Mouse (Mus musculus): Measurements from ENCODE around the gene Bach2. TPM values are rescaled to one million over a fixed set of nuclear protein-coding genes. Genes with fewer than 3 reads are reported as not detected.

The Bach2 gene
- polyA plus RNA-seq, 1 experiment from 2014 or later = 21.9 TPM

- no peaks in the 10 kb centered on the region for H3K27me3 ChIP-seq (replicated peaks; ENCODE audit: control insufficient read depth, insufficient read depth, low read length)
- no peak overlapping the region for H3K4me3 ChIP-seq (ENCODE audit: low read depth, low read length)
- ATAC-seq = no peak
- no peaks in the 10 kb centered on the region for H3K9me3 ChIP-seq (replicated peaks; ENCODE audit: control insufficient read depth, low read length)
- no peak overlapping the region for H3K4me2 ChIP-seq (ENCODE audit: low read length)
- DNase-seq (ENCODE audit: low spot score) = no peak
- no peak overlapping the region for H3K27ac ChIP-seq (ENCODE audit: low read depth, low read length)
- no peak overlapping the region for H3K9ac ChIP-seq (ENCODE audit: low read length)
- peaks cover 4% of the 10 kb centered on the region; the same call in 1 of the 2 replicates for H3K4me1 ChIP-seq (ENCODE audit: control insufficient read depth, insufficient read depth, low read length)
- WGBS = 73% methylated on average over 7 of the region's 7 CpGs
- H3K36me3 ChIP-seq (ENCODE audit: control insufficient read depth, insufficient read depth, low read length) = no peaks in the 10 kb centered on the region
These were observed 103.7 kb downstream of the Bach2 start for GRCm38 (mm10) chr4:32342269-32342668.

DNA sequence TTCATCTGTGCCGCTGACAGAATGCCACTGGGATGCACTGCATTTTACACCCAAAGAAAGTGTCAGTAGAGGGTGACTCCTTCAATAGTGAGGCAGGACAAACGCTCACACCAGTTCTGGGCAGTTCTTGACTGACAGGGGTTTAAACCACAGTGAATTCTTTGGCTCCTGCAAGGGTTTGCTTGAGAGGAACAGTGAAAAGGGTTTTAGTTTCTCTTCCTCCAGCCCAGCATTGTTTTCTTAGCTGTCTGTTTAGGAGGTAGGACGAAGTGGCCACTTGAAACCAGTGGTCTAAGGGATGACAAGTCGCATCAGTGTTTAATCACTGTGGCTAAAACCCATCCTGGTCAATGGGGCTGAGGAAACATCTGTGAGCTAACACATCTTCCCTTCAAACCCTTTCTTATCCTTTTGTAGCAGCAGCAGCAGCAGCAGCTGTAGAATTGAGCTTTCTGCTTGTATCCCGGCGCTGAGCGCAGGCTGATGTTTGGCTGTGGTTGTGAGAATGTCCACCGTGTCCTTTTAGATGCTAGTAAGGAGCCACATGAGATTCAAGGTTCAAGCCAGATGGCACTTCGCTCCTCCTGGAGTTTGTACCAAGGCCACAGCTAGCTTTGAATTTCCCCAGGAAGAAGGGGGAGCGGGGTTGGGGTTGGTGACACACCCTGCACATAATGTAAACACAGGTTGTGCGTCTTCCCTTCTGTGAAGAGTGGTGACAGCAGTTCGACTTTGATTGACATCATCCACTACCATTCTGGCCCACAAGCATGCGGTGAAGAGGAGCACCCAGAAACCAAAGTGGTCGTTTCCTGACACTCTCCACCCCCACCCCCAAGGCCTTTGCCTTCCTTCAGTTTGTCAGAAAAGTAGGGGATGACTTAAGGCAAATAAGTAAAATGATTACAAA is 104.9 kb downstream of the Bach2 start:
- DNase-seq (ENCODE audit: low spot score) (no peak), ATAC-seq (no peak)
- Histone ChIP-seq H3K4me1 (ENCODE audit: control insufficient read depth, insufficient read depth, low read length) (no peaks in the 10 kb centered on the region; the same call in 1 of the 2 replicates), H3K4me3 (ENCODE audit: low read depth, low read length) (no peak overlapping the region), H3K36me3 (ENCODE audit: control insufficient read depth, insufficient read depth, low read length) (no peaks in the 10 kb centered on the region), H3K9me3 (replicated peaks; ENCODE audit: control insufficient read depth, low read length) (no peaks in the 10 kb centered on the region), H3K4me2 (ENCODE audit: low read length) (no peak overlapping the region), H3K9ac (ENCODE audit: low read length) (no peak overlapping the region), H3K27ac (ENCODE audit: low read depth, low read length) (no peak overlapping the region), H3K27me3 (replicated peaks; ENCODE audit: control insufficient read depth, insufficient read depth, low read length) (no peaks in the 10 kb centered on the region)
- 63% methylated on average over 14 of the region's 14 CpGs for WGBS

DNA sequence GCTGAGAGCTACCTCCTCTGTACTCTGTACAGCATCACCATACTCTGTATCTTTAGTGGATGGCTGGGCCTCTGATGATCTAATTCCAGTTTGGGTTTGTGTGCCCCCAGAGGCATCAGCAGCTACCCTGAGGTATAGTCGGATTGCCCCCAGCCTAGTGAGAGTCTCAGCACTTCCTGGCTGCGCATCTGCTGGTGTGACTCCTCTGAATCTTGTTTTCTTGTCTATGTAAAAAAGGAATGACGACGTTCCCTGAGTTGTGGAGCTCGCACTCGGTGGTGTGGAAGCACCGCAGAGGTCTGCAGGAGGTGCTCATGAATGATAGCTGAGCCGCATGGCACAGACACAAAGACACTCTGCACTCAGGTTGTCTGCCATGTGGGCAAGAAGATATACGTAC is 105.7 kb downstream of the Bach2 start:
- H3K27me3 ChIP-seq (replicated peaks; ENCODE audit: control insufficient read depth, insufficient read depth, low read length) = no peaks in the 10 kb centered on the region
- WGBS = 79% methylated on average over 9 of the region's 9 CpGs
- ATAC-seq = no peak

DNA sequence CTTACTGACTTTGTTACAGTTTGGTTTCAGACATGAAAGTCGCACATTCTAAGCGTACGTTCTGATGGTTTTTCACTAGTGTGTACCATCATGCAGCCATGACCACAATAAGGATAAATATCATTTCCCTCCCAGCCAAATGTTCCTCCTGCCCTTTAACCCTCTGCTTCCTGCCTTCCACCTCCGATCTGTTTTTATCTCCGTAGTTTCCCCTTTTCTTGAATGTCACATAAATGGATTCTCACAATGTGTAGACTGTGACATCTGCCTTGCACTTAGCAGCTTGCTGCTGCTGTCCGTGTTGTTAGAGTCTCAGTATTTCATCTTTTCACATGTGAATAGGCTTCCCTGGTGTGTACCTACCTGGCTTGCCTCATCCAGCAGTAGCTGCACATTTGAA is 108.6 kb downstream of the Bach2 start:
- Histone ChIP-seq H3K36me3 (ENCODE audit: control insufficient read depth, insufficient read depth, low read length) (no peaks in the 10 kb centered on the region), H3K9me3 (replicated peaks; ENCODE audit: control insufficient read depth, low read length) (no peaks in the 10 kb centered on the region), H3K27me3 (replicated peaks; ENCODE audit: control insufficient read depth, insufficient read depth, low read length) (no peaks in the 10 kb centered on the region), H3K4me1 (ENCODE audit: control insufficient read depth, insufficient read depth, low read length) (peaks cover 11% of the 10 kb centered on the region), H3K9ac (ENCODE audit: low read length) (no peak overlapping the region), H3K4me3 (ENCODE audit: low read depth, low read length) (no peak overlapping the region), H3K27ac (ENCODE audit: low read depth, low read length) (no peak overlapping the region), H3K4me2 (ENCODE audit: low read length) (no peak overlapping the region)
- DNase-seq (ENCODE audit: low spot score) = no peak
- WGBS = 79% methylated on average over 6 of the region's 6 CpGs
- ATAC-seq = no peak

More for the DNA sequence above, 105.7 kb downstream of the Bach2 start:
- H3K4me1 ChIP-seq (ENCODE audit: control insufficient read depth, insufficient read depth, low read length) = no peaks in the 10 kb centered on the region; the same call in 1 of the 2 replicates
- DNase-seq (ENCODE audit: low spot score) = no peak
- H3K4me2 ChIP-seq (ENCODE audit: low read length) = no peak overlapping the region
- H3K9ac ChIP-seq (ENCODE audit: low read length) = no peak overlapping the region
- no peaks in the 10 kb centered on the region for H3K9me3 ChIP-seq (replicated peaks; ENCODE audit: control insufficient read depth, low read length)
- no peak overlapping the region for H3K4me3 ChIP-seq (ENCODE audit: low read depth, low read length)
- no peak overlapping the region; the same call in 1 of the 2 replicates for H3K27ac ChIP-seq (ENCODE audit: low read depth, low read length)
- no peaks in the 10 kb centered on the region for H3K36me3 ChIP-seq (ENCODE audit: control insufficient read depth, insufficient read depth, low read length)

- Histone ChIP-seq H3K9ac (ENCODE audit: low read length) (no peak overlapping the region), H3K9me3 (replicated peaks; ENCODE audit: control insufficient read depth, low read length) (no peaks in the 10 kb centered on the region), H3K27me3 (replicated peaks; ENCODE audit: control insufficient read depth, insufficient read depth, low read length) (no peaks in the 10 kb centered on the region), H3K4me2 (ENCODE audit: low read length) (no peak overlapping the region), H3K4me3 (ENCODE audit: low read depth, low read length) (no peak overlapping the region), H3K36me3 (ENCODE audit: control insufficient read depth, insufficient read depth, low read length) (no peaks in the 10 kb centered on the region), H3K27ac (ENCODE audit: low read depth, low read length) (no peak overlapping the region), H3K4me1 (ENCODE audit: control insufficient read depth, insufficient read depth, low read length) (peaks cover 16% of the 10 kb centered on the region)
- 95% methylated on average over 5 of the region's 5 CpGs for WGBS
- no peak for ATAC-seq
- no peak for DNase-seq (ENCODE audit: low spot score)
These were observed 109.1 kb downstream of the Bach2 start for GRCm38 (mm10) chr4:32347711-32348110.

GRCm38 (mm10) chr4:32349361-32349760 is 110.8 kb downstream of the Bach2 start:
- Histone ChIP-seq H3K4me2 (ENCODE audit: low read length) (no peak overlapping the region), H3K4me3 (ENCODE audit: low read depth, low read length) (no peak overlapping the region), H3K9ac (ENCODE audit: low read length) (no peak overlapping the region), H3K36me3 (ENCODE audit: control insufficient read depth, insufficient read depth, low read length) (no peaks in the 10 kb centered on the region), H3K4me1 (ENCODE audit: control insufficient read depth, insufficient read depth, low read length) (peaks cover 19% of the 10 kb centered on the region), H3K27ac (ENCODE audit: low read depth, low read length) (no peak overlapping the region), H3K27me3 (replicated peaks; ENCODE audit: control insufficient read depth, insufficient read depth, low read length) (no peaks in the 10 kb centered on the region), H3K9me3 (replicated peaks; ENCODE audit: control insufficient read depth, low read length) (no peaks in the 10 kb centered on the region)
- no peak for ATAC-seq
- DNase-seq (ENCODE audit: low spot score) = no peak
- WGBS = 93% methylated on average over 5 of the region's 5 CpGs

- no peaks in the 10 kb centered on the region for H3K27me3 ChIP-seq (replicated peaks; ENCODE audit: control insufficient read depth, insufficient read depth, low read length)
- peak; percentile 46 for DNase-seq (ENCODE audit: low spot score)
- no peak overlapping the region for H3K9ac ChIP-seq (ENCODE audit: low read length)
- H3K4me1 ChIP-seq (ENCODE audit: control insufficient read depth, insufficient read depth, low read length) = peaks cover 23% of the 10 kb centered on the region
- 1% methylated on average over 10 of the region's 10 CpGs for WGBS
- no peak overlapping the region for H3K4me2 ChIP-seq (ENCODE audit: low read length)
- H3K27ac ChIP-seq (ENCODE audit: low read depth, low read length) = no peak overlapping the region
- ATAC-seq = peak; percentile 65
- H3K9me3 ChIP-seq (replicated peaks; ENCODE audit: control insufficient read depth, low read length) = no peaks in the 10 kb centered on the region
- no peak overlapping the region for H3K4me3 ChIP-seq (ENCODE audit: low read depth, low read length)
- no peaks in the 10 kb centered on the region for H3K36me3 ChIP-seq (ENCODE audit: control insufficient read depth, insufficient read depth, low read length)
These were observed 112.6 kb downstream of the Bach2 start for GRCm38 (mm10) chr4:32351236-32351635.

DNA sequence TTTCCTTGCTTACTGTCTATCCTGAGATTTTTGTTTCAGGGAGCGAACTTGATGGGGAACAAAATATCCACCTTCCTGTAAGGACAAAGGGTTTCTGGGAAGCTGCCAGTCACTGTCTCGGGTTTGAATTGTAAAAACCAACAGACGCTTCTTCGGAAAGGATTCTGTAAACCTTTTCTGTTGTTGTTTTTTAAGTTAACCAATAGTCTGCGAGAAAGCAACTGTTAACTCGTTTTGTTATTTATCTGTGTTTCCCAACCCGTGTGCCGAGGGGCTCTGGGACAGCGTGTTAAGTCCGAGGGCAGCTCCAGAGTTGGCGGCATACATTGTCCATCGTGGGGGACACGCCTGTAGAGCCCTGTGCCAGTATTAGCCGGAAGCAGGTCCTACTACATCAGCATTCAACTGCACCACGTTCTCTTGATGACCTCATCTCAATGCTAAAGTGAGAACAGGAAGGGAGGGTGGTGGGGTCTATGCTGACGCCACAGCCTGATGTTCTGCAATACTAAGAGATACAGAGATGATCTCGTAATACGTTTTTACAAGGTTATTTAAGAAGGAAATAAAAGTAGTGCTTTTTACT is 113.2 kb downstream of the Bach2 start:
- WGBS = 49% methylated on average over 18 of the region's 18 CpGs
- Histone ChIP-seq H3K4me2 (ENCODE audit: low read length) (0 out of 2 replicates have a peak overlapping the region, but pooled peaks have one; percentile 20), H3K9me3 (replicated peaks; ENCODE audit: control insufficient read depth, low read length) (no peaks in the 10 kb centered on the region), H3K27ac (ENCODE audit: low read depth, low read length) (no peak overlapping the region), H3K9ac (ENCODE audit: low read length) (no peak overlapping the region), H3K4me1 (ENCODE audit: control insufficient read depth, insufficient read depth, low read length) (peaks cover 24% of the 10 kb centered on the region), H3K36me3 (ENCODE audit: control insufficient read depth, insufficient read depth, low read length) (no peaks in the 10 kb centered on the region), H3K27me3 (replicated peaks; ENCODE audit: control insufficient read depth, insufficient read depth, low read length) (no peaks in the 10 kb centered on the region), H3K4me3 (ENCODE audit: low read depth, low read length) (no peak overlapping the region)
- DNase-seq (ENCODE audit: low spot score) (no peak), ATAC-seq (peak; percentile 38; the same call in 1 of the 2 replicates)

GRCm38 (mm10) chr4:32352442-32352841 is 113.8 kb downstream of the Bach2 start:
- Histone ChIP-seq H3K36me3 (ENCODE audit: control insufficient read depth, insufficient read depth, low read length) (no peaks in the 10 kb centered on the region), H3K27me3 (replicated peaks; ENCODE audit: control insufficient read depth, insufficient read depth, low read length) (no peaks in the 10 kb centered on the region), H3K4me3 (ENCODE audit: low read depth, low read length) (no peak overlapping the region), H3K9me3 (replicated peaks; ENCODE audit: control insufficient read depth, low read length) (no peaks in the 10 kb centered on the region), H3K4me1 (ENCODE audit: control insufficient read depth, insufficient read depth, low read length) (peaks cover 25% of the 10 kb centered on the region), H3K4me2 (ENCODE audit: low read length) (no peak overlapping the region), H3K9ac (ENCODE audit: low read length) (no peak overlapping the region), H3K27ac (ENCODE audit: low read depth, low read length) (peak overlapping the region; percentile 39; the same call in 1 of the 2 replicates)
- 0 out of 2 replicates have a peak, but pooled peaks have one; percentile 13 for ATAC-seq
- no peak for DNase-seq (ENCODE audit: low spot score)
- WGBS = 71% methylated on average over 8 of the region's 8 CpGs
